Mouse (Mus musculus): ENCODE measurements around the gene Synj2. TPM values are rescaled to one million over a fixed set of nuclear protein-coding genes. Genes with fewer than 3 reads are reported as not detected.

The Synj2 gene
- polyA plus RNA-seq, 1 experiment from 2014 or later = 10.3 TPM

DNA sequence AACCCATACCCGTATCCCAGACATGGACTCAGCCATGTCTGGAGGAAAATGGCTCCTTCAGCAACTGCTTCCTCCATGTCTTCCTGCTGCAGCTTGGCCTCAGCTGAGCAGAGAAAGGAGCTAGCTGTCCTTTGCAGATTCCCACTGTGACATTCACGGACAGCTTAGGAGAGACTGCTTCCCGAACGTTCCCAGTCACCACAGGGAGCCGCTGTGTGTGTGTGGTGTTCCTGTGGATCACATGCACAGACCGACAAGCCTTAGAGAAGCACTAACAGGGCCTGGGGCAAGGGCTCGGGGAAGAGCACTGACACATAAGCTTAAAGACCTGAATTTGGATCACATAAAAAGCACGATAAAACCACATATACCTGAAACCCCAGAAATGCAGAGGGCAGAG lies 94.6 kb downstream of the Synj2 start:
- ATAC-seq (ENCODE audit: insufficient number of reproducible peaks, insufficient read depth, low FRiP score, low read depth) = no peak
- H3K4me2 ChIP-seq (replicated peaks; ENCODE audit: low read depth, low read length) = no peak overlapping the region
- H3K4me3 ChIP-seq (ENCODE audit: low read depth, low read length) = no peak overlapping the region
- no peaks in the 10 kb centered on the region for H3K9me3 ChIP-seq (ENCODE audit: control insufficient read depth, low read depth, low read length)
- H3K4me1 ChIP-seq (ENCODE audit: control insufficient read depth, insufficient read depth, low read length) = no peaks in the 10 kb centered on the region
- H3K36me3 ChIP-seq (ENCODE audit: control insufficient read depth, insufficient read depth, low read length) = peaks cover 8% of the 10 kb centered on the region; the same call in 1 of the 2 replicates
- no peak overlapping the region for H3K27ac ChIP-seq (ENCODE audit: low read length)
- no peaks in the 10 kb centered on the region for H3K27me3 ChIP-seq (ENCODE audit: control insufficient read depth, insufficient read depth, low read length)
- WGBS = 62% methylated on average over 8 of the region's 8 CpGs
- no peak overlapping the region for H3K9ac ChIP-seq (replicated peaks; ENCODE audit: low read depth, low read length)

DNA sequence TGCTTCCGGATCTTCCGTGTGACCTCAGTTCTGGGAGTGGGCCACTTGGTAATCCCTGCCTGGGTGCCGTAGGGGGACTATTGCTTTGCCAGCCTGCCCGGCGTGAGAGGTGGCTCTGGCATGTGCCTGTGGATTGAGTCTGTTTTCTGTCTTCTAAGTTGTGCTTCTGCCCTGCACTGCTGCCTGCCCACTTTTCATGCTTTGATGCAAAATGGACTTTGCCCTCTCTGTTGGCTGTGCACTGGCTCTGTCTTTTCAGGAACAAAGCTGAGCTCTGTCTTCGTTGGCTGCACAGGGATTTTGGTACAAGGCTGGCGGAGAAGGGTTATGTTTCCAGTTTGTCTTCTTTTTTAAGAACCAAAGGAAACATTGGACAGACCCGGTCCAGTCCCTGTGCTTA lies 95.4 kb downstream of the Synj2 start:
- peak; percentile 46 for ATAC-seq (ENCODE audit: insufficient number of reproducible peaks, insufficient read depth, low FRiP score, low read depth)
- H3K4me2 ChIP-seq (replicated peaks; ENCODE audit: low read depth, low read length) = no peak overlapping the region

DNA sequence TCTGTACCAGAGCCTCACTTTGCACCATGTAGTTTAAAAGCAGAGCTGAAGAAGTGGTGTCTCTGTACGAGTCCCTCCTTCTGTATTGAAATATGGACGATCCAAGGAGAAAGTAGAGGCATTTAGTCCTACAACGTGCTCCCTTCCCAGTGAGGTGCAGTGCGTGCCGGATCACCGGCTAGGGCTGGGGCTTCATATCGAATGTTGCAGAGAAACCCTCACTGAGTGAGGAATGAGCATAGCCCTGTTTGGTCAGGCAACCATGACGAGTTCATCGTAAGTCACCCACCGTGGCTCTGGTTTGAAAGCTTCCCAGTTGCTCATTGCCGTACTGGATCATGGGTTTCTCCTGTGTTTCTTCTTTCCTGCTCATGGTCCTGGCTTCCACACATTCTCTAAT lies 95.8 kb downstream of the Synj2 start:
- Histone ChIP-seq H3K9me3 (ENCODE audit: control insufficient read depth, low read depth, low read length) (no peaks in the 10 kb centered on the region), H3K27me3 (ENCODE audit: control insufficient read depth, insufficient read depth, low read length) (no peaks in the 10 kb centered on the region), H3K9ac (replicated peaks; ENCODE audit: low read depth, low read length) (no peak overlapping the region), H3K36me3 (ENCODE audit: control insufficient read depth, insufficient read depth, low read length) (peaks cover 8% of the 10 kb centered on the region; the same call in 1 of the 2 replicates), H3K4me3 (ENCODE audit: low read depth, low read length) (no peak overlapping the region), H3K4me1 (ENCODE audit: control insufficient read depth, insufficient read depth, low read length) (no peaks in the 10 kb centered on the region), H3K4me2 (replicated peaks; ENCODE audit: low read depth, low read length) (no peak overlapping the region), H3K27ac (ENCODE audit: low read length) (no peak overlapping the region)
- ATAC-seq (ENCODE audit: insufficient number of reproducible peaks, insufficient read depth, low FRiP score, low read depth) = no peak
- 89% methylated on average over 11 of the region's 11 CpGs for WGBS

More for the DNA sequence above, 95.4 kb downstream of the Synj2 start:
- Histone ChIP-seq H3K36me3 (ENCODE audit: control insufficient read depth, insufficient read depth, low read length) (peaks cover 8% of the 10 kb centered on the region; the same call in 1 of the 2 replicates), H3K27ac (ENCODE audit: low read length) (no peak overlapping the region), H3K9me3 (ENCODE audit: control insufficient read depth, low read depth, low read length) (no peaks in the 10 kb centered on the region), H3K4me1 (ENCODE audit: control insufficient read depth, insufficient read depth, low read length) (no peaks in the 10 kb centered on the region), H3K27me3 (ENCODE audit: control insufficient read depth, insufficient read depth, low read length) (no peaks in the 10 kb centered on the region), H3K9ac (replicated peaks; ENCODE audit: low read depth, low read length) (no peak overlapping the region), H3K4me3 (ENCODE audit: low read depth, low read length) (no peak overlapping the region)
- WGBS = 81% methylated on average over 8 of the region's 8 CpGs

DNA sequence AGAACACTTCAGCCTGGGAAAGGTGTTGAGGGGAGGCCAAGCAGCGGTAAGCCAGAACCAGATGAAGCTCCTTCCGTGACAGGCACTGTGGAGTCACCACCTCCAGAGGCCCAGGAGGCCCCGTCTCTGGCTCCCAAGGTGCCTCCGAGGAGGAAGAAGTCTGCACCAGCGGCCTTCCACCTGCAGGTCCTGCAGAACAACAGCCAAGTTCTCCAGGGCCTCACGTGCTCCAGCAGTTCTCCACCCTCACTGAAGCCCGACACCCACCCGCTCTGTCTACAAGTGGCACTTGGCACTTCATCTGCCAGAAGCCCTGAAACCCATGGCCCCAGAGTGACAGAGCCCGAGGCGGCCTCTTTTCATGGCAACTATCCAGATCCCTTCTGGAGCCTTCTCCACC lies 96.4 kb downstream of the Synj2 start:
- Histone ChIP-seq H3K27me3 (ENCODE audit: control insufficient read depth, insufficient read depth, low read length) (no peaks in the 10 kb centered on the region), H3K9me3 (ENCODE audit: control insufficient read depth, low read depth, low read length) (no peaks in the 10 kb centered on the region), H3K4me3 (ENCODE audit: low read depth, low read length) (no peak overlapping the region), H3K36me3 (ENCODE audit: control insufficient read depth, insufficient read depth, low read length) (peaks cover 11% of the 10 kb centered on the region; the same call in 1 of the 2 replicates), H3K9ac (replicated peaks; ENCODE audit: low read depth, low read length) (no peak overlapping the region), H3K27ac (ENCODE audit: low read length) (no peak overlapping the region), H3K4me1 (ENCODE audit: control insufficient read depth, insufficient read depth, low read length) (no peaks in the 10 kb centered on the region), H3K4me2 (replicated peaks; ENCODE audit: low read depth, low read length) (no peak overlapping the region)
- no peak for ATAC-seq (ENCODE audit: insufficient number of reproducible peaks, insufficient read depth, low FRiP score, low read depth)
- WGBS = 91% methylated on average over 10 of the region's 10 CpGs

DNA sequence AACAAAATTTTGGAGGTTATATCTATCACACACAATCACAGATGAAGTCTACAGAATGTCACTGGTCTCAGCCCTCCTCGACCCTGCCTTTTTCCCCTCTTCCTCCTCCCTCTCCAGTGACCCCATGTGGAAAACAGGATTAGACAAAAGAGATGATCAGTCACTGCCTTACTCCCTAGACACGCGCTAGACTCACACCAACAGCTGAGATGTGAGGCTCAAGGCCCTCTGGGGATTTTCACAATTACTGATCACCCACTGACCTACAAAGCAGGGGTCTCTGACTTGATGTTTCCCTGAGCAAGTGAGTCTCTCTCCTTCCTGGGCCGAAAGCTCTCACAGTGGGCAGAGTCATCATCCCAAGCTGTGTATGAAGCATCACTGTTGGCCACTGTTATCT lies 111.7 kb downstream of the Synj2 start:
- no peak overlapping the region for H3K9ac ChIP-seq (replicated peaks; ENCODE audit: low read depth, low read length)
- H3K27ac ChIP-seq (ENCODE audit: low read length) = no peak overlapping the region
- peaks cover 5% of the 10 kb centered on the region for H3K36me3 ChIP-seq (ENCODE audit: control insufficient read depth, insufficient read depth, low read length)
- ATAC-seq (ENCODE audit: insufficient number of reproducible peaks, insufficient read depth, low FRiP score, low read depth) = no peak
- no peaks in the 10 kb centered on the region for H3K9me3 ChIP-seq (ENCODE audit: control insufficient read depth, low read depth, low read length)
- WGBS = 74% methylated on average over 4 of the region's 4 CpGs
- no peak overlapping the region for H3K4me2 ChIP-seq (replicated peaks; ENCODE audit: low read depth, low read length)
- H3K4me3 ChIP-seq (ENCODE audit: low read depth, low read length) = no peak overlapping the region
- no peaks in the 10 kb centered on the region for H3K27me3 ChIP-seq (ENCODE audit: control insufficient read depth, insufficient read depth, low read length)
- H3K4me1 ChIP-seq (ENCODE audit: control insufficient read depth, insufficient read depth, low read length) = no peaks in the 10 kb centered on the region

DNA sequence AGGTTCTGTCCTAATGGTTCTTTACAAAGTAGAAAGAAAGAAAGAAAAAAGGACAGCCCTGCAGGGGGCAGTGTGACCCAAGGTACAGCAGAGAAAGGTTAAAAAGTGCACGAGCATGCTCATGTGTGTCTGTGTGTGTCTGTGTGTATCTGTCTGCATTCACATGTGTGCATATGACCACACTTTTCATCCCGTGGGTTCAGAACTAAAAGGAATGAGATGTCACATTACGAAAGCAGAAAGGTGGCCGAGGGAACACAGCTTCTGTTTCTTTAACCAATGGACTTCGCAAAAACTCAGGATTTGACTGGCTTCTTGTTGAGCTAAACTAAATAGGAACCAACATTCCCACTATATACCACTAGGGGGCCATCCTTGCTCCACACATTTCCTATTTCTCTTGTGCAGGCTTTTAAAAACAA lies 113.9 kb downstream of the Synj2 start:
- Histone ChIP-seq H3K36me3 (ENCODE audit: control insufficient read depth, insufficient read depth, low read length) (no peaks in the 10 kb centered on the region), H3K4me1 (ENCODE audit: control insufficient read depth, insufficient read depth, low read length) (no peaks in the 10 kb centered on the region), H3K9me3 (ENCODE audit: control insufficient read depth, low read depth, low read length) (no peaks in the 10 kb centered on the region), H3K9ac (replicated peaks; ENCODE audit: low read depth, low read length) (no peak overlapping the region), H3K27ac (ENCODE audit: low read length) (no peak overlapping the region), H3K4me3 (ENCODE audit: low read depth, low read length) (no peak overlapping the region), H3K27me3 (ENCODE audit: control insufficient read depth, insufficient read depth, low read length) (no peaks in the 10 kb centered on the region), H3K4me2 (replicated peaks; ENCODE audit: low read depth, low read length) (no peak overlapping the region)
- no peak for ATAC-seq (ENCODE audit: insufficient number of reproducible peaks, insufficient read depth, low FRiP score, low read depth)
- 23% methylated on average over 5 of the region's 5 CpGs for WGBS

DNA sequence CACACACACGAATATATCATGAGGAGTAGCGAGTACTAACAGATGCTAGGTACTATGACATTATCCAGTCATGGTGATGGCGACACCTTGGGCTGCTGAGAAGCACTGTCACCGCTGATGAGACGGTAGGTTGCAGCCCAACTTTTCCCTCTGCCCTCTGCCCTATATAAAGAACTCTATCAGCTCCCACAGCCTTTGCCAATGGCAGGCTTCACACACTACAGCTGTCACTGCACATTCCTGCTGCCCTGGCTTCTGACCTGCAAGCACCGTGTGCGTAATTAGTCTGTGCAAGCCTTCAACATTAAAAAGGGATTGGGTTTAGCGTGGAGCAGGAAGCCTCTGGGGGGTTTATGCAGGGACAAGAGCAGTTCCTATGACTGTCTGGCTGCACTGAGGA lies 121.7 kb downstream of the Synj2 start:
- Histone ChIP-seq H3K4me3 (ENCODE audit: low read depth, low read length) (no peak overlapping the region), H3K36me3 (ENCODE audit: control insufficient read depth, insufficient read depth, low read length) (peaks cover 15% of the 10 kb centered on the region)
- 72% methylated on average over 8 of the region's 8 CpGs for WGBS

DNA sequence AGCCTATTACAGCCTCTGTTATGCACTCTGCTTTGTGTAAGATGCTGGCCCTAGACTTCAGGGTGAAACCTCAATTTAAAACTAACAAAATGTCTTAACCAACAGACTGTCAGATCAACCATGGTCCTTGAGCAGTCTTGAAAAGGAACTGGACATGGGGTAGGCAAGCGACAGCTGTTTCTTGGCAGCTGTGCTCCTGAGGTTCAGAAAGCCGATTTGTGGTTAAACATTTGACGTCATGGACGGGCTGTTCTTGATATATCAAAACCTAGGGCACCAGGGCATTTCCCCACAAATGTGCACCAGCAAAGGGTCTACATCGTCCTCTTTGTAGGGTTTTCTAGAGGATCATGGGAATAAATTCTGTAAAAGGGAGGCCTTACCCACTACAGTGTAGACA lies 122.5 kb downstream of the Synj2 start:
- no peak overlapping the region for H3K9ac ChIP-seq (replicated peaks; ENCODE audit: low read depth, low read length)

More for the DNA sequence above, 121.7 kb downstream of the Synj2 start:
- ATAC-seq (ENCODE audit: insufficient number of reproducible peaks, insufficient read depth, low FRiP score, low read depth) = no peak
- Histone ChIP-seq H3K9me3 (ENCODE audit: control insufficient read depth, low read depth, low read length) (no peaks in the 10 kb centered on the region), H3K4me1 (ENCODE audit: control insufficient read depth, insufficient read depth, low read length) (no peaks in the 10 kb centered on the region), H3K27me3 (ENCODE audit: control insufficient read depth, insufficient read depth, low read length) (no peaks in the 10 kb centered on the region), H3K9ac (replicated peaks; ENCODE audit: low read depth, low read length) (no peak overlapping the region), H3K4me2 (replicated peaks; ENCODE audit: low read depth, low read length) (no peak overlapping the region), H3K27ac (ENCODE audit: low read length) (no peak overlapping the region)

DNA sequence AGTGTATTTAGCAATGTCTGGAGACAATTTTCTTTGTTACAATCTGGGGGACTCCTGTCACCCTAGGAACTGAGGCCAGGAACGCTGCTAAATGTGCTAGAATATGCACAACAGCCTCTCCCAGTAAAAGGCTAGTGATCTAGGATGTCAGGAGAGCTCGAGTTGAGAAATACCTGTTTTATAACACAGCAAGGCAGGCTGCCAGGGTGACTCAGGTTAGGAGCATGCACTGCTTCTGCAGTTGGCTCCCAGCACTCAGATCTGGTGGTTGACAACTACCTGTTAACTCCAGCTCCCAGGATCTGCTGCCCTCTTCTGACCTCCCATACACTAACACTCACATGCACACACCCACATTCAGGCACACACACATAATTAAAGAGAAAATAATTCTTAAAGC lies 124.9 kb downstream of the Synj2 start:
- H3K9me3 ChIP-seq (ENCODE audit: control insufficient read depth, low read depth, low read length) = no peaks in the 10 kb centered on the region
- no peak for ATAC-seq (ENCODE audit: insufficient number of reproducible peaks, insufficient read depth, low FRiP score, low read depth)
- no peaks in the 10 kb centered on the region for H3K27me3 ChIP-seq (ENCODE audit: control insufficient read depth, insufficient read depth, low read length)
- no peak overlapping the region for H3K9ac ChIP-seq (replicated peaks; ENCODE audit: low read depth, low read length)
- 86% methylated on average over 2 of the region's 2 CpGs for WGBS
- H3K27ac ChIP-seq (ENCODE audit: low read length) = no peak overlapping the region
- no peak overlapping the region for H3K4me3 ChIP-seq (ENCODE audit: low read depth, low read length)
- H3K4me1 ChIP-seq (ENCODE audit: control insufficient read depth, insufficient read depth, low read length) = no peaks in the 10 kb centered on the region
- H3K36me3 ChIP-seq (ENCODE audit: control insufficient read depth, insufficient read depth, low read length) = peaks cover 15% of the 10 kb centered on the region
- no peak overlapping the region for H3K4me2 ChIP-seq (replicated peaks; ENCODE audit: low read depth, low read length)

More for the DNA sequence above, 122.5 kb downstream of the Synj2 start:
- no peak overlapping the region for H3K27ac ChIP-seq (ENCODE audit: low read length)
- H3K4me3 ChIP-seq (ENCODE audit: low read depth, low read length) = no peak overlapping the region
- H3K27me3 ChIP-seq (ENCODE audit: control insufficient read depth, insufficient read depth, low read length) = no peaks in the 10 kb centered on the region
- H3K9me3 ChIP-seq (ENCODE audit: control insufficient read depth, low read depth, low read length) = no peaks in the 10 kb centered on the region
- no peak overlapping the region for H3K4me2 ChIP-seq (replicated peaks; ENCODE audit: low read depth, low read length)
- H3K36me3 ChIP-seq (ENCODE audit: control insufficient read depth, insufficient read depth, low read length) = peaks cover 15% of the 10 kb centered on the region
- H3K4me1 ChIP-seq (ENCODE audit: control insufficient read depth, insufficient read depth, low read length) = no peaks in the 10 kb centered on the region
- no peak for ATAC-seq (ENCODE audit: insufficient number of reproducible peaks, insufficient read depth, low FRiP score, low read depth)
- 86% methylated on average over 5 of the region's 5 CpGs for WGBS
